Mouse (Mus musculus) kidney, postnatal 10 days (tissue): ENCODE data around the gene Vmn2r102.

Experiments
- DNase-seq: peaks from one replicate; pipeline ENCODE4 v3.0.0; 2021; ENCODE audit warnings: mixed read lengths

The Vmn2r102 gene

GRCm38 (mm10) chr17:19660028-19660427, at the start of gene Vmn2r102:
Gene Vmn2r102, plus strand, starts transcription at chr17:19660328.
- DNase-seq: no peak

- no peak for DNase-seq
Measured at GRCm38 (mm10) chr17:19629328-19629727, 30.8 kb upstream of the Vmn2r102 start.

GRCm38 (mm10) chr17:19658447-19658846, 1.7 kb upstream of the Vmn2r102 start:
- DNase-seq: no peak

- DNase-seq: no peak
Measured at GRCm38 (mm10) chr17:19692062-19692461, 31.9 kb downstream of the Vmn2r102 start.
